Mouse (Mus musculus) heart, embryonic 11.5 days (tissue): ENCODE measurements at regions not wholly inside any gene's neighbourhood (a gene's known extent, or its start where the extent isn't known, plus 50 kb on each side); places are given as distances from the start of the nearest gene placed in this dataset.
"Not testable (repeated sequence)": the region's sequence is repeated elsewhere in the genome, so short reads cannot be mapped to it uniquely, and the experiment has no call there.

Experiments
- ATAC-seq: fragments of 200-750 bp; cut with Nextera tagmentation; replicated peaks from 2 replicates; pipeline ENCODE4 v1.8.0; 2017; ENCODE audit warnings: moderate library complexity; ENCODE audit not compliant: insufficient number of reproducible peaks, low FRiP score, low TSS enrichment
- H3K27ac ChIP-seq: fragments of 300-500 bp; sonication (generic); 2 replicates; pipeline ENCODE4 v1.5.1; 2014; ENCODE audit warnings: mild to moderate bottlenecking, low read depth, low read length
- H3K27me3 ChIP-seq: fragments of 300-500 bp; sonication (generic); 2 replicates; pipeline ENCODE4 v1.6.1; 2014; ENCODE audit warnings: mild to moderate bottlenecking, low read length, mixed read lengths; ENCODE audit not compliant: control insufficient read depth, insufficient read depth
- H3K36me3 ChIP-seq: fragments of 300-500 bp; sonication (generic); 2 replicates; pipeline ENCODE4 v1.6.1; 2014; ENCODE audit warnings: mild to moderate bottlenecking, low read length, moderate library complexity, mixed read lengths; ENCODE audit not compliant: control insufficient read depth, insufficient read depth
- H3K4me1 ChIP-seq: fragments of 300-500 bp; sonication (generic); 2 replicates; pipeline ENCODE4 v1.6.1; 2014; ENCODE audit warnings: low read length; ENCODE audit not compliant: control insufficient read depth, insufficient read depth
- H3K4me2 ChIP-seq: fragments of 300-500 bp; sonication (generic); 2 replicates; pipeline ENCODE4 v1.6.1; 2014; ENCODE audit warnings: mild to moderate bottlenecking, moderate library complexity
- H3K4me3 ChIP-seq: fragments of 300-500 bp; sonication (generic); 2 replicates; pipeline ENCODE4 v1.5.1; 2014; ENCODE audit warnings: low read depth, low read length
- H3K9ac ChIP-seq: fragments of 300-500 bp; sonication (generic); 2 replicates; pipeline ENCODE4 v1.6.1; 2014; ENCODE audit warnings: mild to moderate bottlenecking, low read depth, low read length, moderate library complexity
- H3K9me3 ChIP-seq: fragments of 300-500 bp; sonication (generic); replicated peaks from 2 replicates; pipeline ENCODE4 v1.6.1; 2016; ENCODE audit warnings: low read length; ENCODE audit not compliant: control insufficient read depth
- WGBS: fragments of 180-500 bp; shearing (Covaris S2); extraction: QIAGEN DNeasy Blood & Tissue Kit; methylation state at CpG from one replicate; pipeline ENCODE4 v1.1.7; 2014; ENCODE audit not compliant: insufficient replicate concordance; 5-methylcytosine and 5-hydroxymethylcytosine counted together

DNA sequence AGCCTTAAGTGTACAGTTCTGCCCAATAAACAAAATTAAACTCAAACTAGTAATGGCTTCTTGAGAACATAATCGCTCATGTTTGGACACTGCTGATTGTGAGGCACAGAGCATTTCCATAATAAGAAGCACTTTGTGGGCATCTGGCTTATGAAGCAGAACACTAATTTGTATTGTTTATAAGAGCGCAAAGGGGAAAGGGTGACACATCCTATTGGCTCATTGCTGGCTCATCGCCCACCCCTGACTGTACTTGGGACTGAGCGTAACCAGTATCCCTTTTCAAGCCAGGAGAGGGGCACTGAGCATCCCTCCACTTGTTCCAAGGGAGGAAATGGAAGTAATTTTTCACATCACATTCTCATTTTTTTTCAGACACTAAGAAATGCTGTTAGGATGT, 288.0 kb downstream of the Sfmbt2 start:
- Histone ChIP-seq H3K4me1 (no peaks in the 10 kb centered on the region), H3K27me3 (no peaks in the 10 kb centered on the region), H3K36me3 (no peaks in the 10 kb centered on the region), H3K4me2 (no peak overlapping the region), H3K9me3 (no peaks in the 10 kb centered on the region), H3K4me3 (no peak overlapping the region), H3K27ac (no peak overlapping the region), H3K9ac (no peak overlapping the region)
- ATAC-seq: no peak
- 90% methylated on average over 4 of the region's 4 CpGs for WGBS

GRCm38 (mm10) chr2:10667915-10668314, 297.6 kb downstream of the Sfmbt2 start:
- not testable (repeated sequence) for H3K9me3 ChIP-seq, H3K27me3 ChIP-seq, H3K36me3 ChIP-seq, H3K4me3 ChIP-seq, H3K4me1 ChIP-seq, H3K27ac ChIP-seq, H3K4me2 ChIP-seq, ATAC-seq, H3K9ac ChIP-seq
- 49% methylated on average over 1 of the region's 1 CpGs for WGBS

- Histone ChIP-seq H3K27me3 (no peaks in the 10 kb centered on the region), H3K4me3 (no peak overlapping the region), H3K9me3 (no peaks in the 10 kb centered on the region), H3K9ac (no peak overlapping the region), H3K36me3 (no peaks in the 10 kb centered on the region), H3K4me2 (no peak overlapping the region), H3K4me1 (peaks cover 4% of the 10 kb centered on the region), H3K27ac (no peak overlapping the region)
- 69% methylated on average over 7 of the region's 7 CpGs for WGBS
- no peak for ATAC-seq
Measured at GRCm38 (mm10) chr2:10670423-10671298, 300.4 kb downstream of the Sfmbt2 start.

- ATAC-seq: no peak
- Histone ChIP-seq H3K36me3 (no peaks in the 10 kb centered on the region), H3K27me3 (no peaks in the 10 kb centered on the region), H3K9me3 (no peaks in the 10 kb centered on the region), H3K4me2 (no peak overlapping the region), H3K4me1 (peaks cover 4% of the 10 kb centered on the region), H3K4me3 (no peak overlapping the region), H3K9ac (no peak overlapping the region), H3K27ac (no peak overlapping the region)
- 80% methylated on average over 2 of the region's 2 CpGs for WGBS
Measured at GRCm38 (mm10) chr2:10671299-10671632, 301.0 kb downstream of the Sfmbt2 start.

GRCm38 (mm10) chr2:10672196-10672595, 301.9 kb downstream of the Sfmbt2 start:
- Histone ChIP-seq H3K27ac (no peak overlapping the region), H3K4me2 (no peak overlapping the region), H3K9me3 (no peaks in the 10 kb centered on the region), H3K9ac (no peak overlapping the region), H3K36me3 (no peaks in the 10 kb centered on the region), H3K4me1 (peaks cover 4% of the 10 kb centered on the region), H3K27me3 (no peaks in the 10 kb centered on the region), H3K4me3 (no peak overlapping the region)
- 67% methylated on average over 4 of the region's 4 CpGs for WGBS
- no peak for ATAC-seq

- no peak overlapping the region for H3K9ac ChIP-seq
- no peaks in the 10 kb centered on the region for H3K36me3 ChIP-seq
- H3K4me1 ChIP-seq: peaks cover 4% of the 10 kb centered on the region
- no peak overlapping the region for H3K27ac ChIP-seq
- H3K9me3 ChIP-seq: no peaks in the 10 kb centered on the region
- no peaks in the 10 kb centered on the region for H3K27me3 ChIP-seq
- H3K4me3 ChIP-seq: no peak overlapping the region
- H3K4me2 ChIP-seq: no peak overlapping the region
- 22% methylated on average over 6 of the region's 6 CpGs for WGBS
- no peak; the same call in 1 of the 2 replicates for ATAC-seq
Measured at GRCm38 (mm10) chr2:10674738-10675349, 304.5 kb downstream of the Sfmbt2 start.

GRCm38 (mm10) chr2:10701459-10701858, 331.1 kb downstream of the Sfmbt2 start:
- no peak overlapping the region for H3K4me2 ChIP-seq
- H3K4me1 ChIP-seq: no peaks in the 10 kb centered on the region
- H3K36me3 ChIP-seq: no peaks in the 10 kb centered on the region
- no peak for ATAC-seq
- H3K27ac ChIP-seq: no peak overlapping the region
- no peaks in the 10 kb centered on the region for H3K27me3 ChIP-seq
- no peaks in the 10 kb centered on the region for H3K9me3 ChIP-seq
- no peak overlapping the region for H3K4me3 ChIP-seq
- 53% methylated on average over 10 of the region's 10 CpGs for WGBS
- H3K9ac ChIP-seq: no peak overlapping the region

DNA sequence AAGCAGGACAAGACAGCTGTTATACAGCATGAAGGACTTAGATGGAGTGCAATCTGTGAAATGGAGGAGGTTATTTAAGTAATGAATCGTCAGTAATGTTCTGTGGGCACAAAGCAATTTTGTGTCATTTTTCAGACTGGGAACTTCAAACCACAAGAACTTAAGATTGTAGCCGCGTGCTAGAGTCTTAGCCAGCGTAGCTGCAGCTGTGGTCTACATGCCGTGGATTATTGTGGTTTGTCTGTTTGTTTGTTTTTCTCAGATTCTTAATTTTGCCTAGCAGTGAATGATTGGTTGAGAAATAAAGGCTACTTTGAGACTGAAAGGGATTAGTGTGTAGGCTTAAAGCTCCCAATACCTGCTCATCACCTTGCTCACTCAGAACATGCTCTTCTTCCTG, 348.1 kb downstream of the Sfmbt2 start:
- Histone ChIP-seq H3K9me3 (no peaks in the 10 kb centered on the region), H3K4me3 (no peak overlapping the region), H3K9ac (no peak overlapping the region), H3K27me3 (no peaks in the 10 kb centered on the region), H3K27ac (no peak overlapping the region), H3K36me3 (no peaks in the 10 kb centered on the region), H3K4me2 (no peak overlapping the region), H3K4me1 (no peaks in the 10 kb centered on the region)
- 72% methylated on average over 5 of the region's 5 CpGs for WGBS
- ATAC-seq: no peak

GRCm38 (mm10) chr2:10734337-10734736, 364.0 kb downstream of the Sfmbt2 start:
- not testable (repeated sequence) for H3K4me3 ChIP-seq, H3K9ac ChIP-seq, H3K9me3 ChIP-seq, ATAC-seq, H3K4me1 ChIP-seq, H3K27ac ChIP-seq, H3K27me3 ChIP-seq, H3K36me3 ChIP-seq, H3K4me2 ChIP-seq
- 85% methylated on average over 5 of the region's 5 CpGs for WGBS
